Mouse (Mus musculus): ENCODE data around the gene Hdac9. TPM values are rescaled to one million over a fixed set of nuclear protein-coding genes. Genes with fewer than 3 reads are reported as not detected.
A peak's percentile ranks its signal among the peaks of the same experiment; 100 is the strongest.
"Not testable (repeated sequence)": the region's sequence is repeated elsewhere in the genome, so short reads cannot be mapped to it uniquely, and the experiment has no call there.

Gene Hdac9
- polyA plus RNA-seq, 1 experiment, result 0.63 TPM

DNA sequence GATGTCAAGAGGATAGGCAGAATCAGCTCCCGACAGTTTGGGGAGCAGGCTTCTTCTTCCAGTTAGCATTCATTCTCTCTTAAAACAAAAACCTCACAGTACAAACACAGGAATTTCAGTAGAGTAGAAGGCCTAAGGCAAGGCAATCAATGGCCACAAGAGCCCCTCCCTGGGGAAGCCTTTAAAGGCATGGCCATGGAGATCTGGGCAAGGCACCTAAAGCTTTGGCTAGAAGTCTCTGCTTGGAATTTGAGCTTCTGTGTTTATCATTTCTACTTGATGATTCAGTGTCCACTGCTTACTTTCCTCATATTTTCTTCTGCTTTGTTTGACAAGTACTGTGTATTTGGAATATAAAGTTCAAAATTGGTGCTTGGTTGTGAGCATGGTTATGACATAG lies 429.2 kb downstream of the Hdac9 start:
- Histone ChIP-seq H3K4me1 (ENCODE audit: control insufficient read depth, insufficient read depth, insufficient read length, low read length) (no peaks in the 10 kb centered on the region), H3K4me3 (ENCODE audit: insufficient read depth, low read depth, low read length) (no peak overlapping the region), H3K27ac (replicated peaks; ENCODE audit: low read depth, low read length) (no peak overlapping the region)

DNA sequence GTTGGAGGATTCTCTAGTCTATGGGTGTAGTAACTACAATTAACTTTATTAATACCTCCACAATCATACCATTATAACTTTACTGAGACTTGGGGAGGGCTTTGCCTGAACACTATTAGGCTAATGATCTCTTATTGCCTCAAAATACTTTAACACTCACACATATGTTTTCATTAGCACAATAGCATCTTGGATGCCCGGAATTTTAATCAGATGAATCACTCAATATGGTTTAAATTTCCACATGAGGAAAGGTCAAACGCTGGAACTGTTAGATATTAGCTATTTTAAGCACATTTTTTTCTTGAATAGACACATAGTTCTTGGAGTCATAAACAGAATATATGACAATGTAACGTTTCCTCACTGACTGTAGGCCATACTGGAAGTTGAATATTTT lies 429.9 kb downstream of the Hdac9 start:
- H3K27ac ChIP-seq (replicated peaks; ENCODE audit: low read depth, low read length), result no peak overlapping the region
- H3K4me3 ChIP-seq (ENCODE audit: insufficient read depth, low read depth, low read length), result no peak overlapping the region
- no peaks in the 10 kb centered on the region for H3K4me1 ChIP-seq (ENCODE audit: control insufficient read depth, insufficient read depth, insufficient read length, low read length)

DNA sequence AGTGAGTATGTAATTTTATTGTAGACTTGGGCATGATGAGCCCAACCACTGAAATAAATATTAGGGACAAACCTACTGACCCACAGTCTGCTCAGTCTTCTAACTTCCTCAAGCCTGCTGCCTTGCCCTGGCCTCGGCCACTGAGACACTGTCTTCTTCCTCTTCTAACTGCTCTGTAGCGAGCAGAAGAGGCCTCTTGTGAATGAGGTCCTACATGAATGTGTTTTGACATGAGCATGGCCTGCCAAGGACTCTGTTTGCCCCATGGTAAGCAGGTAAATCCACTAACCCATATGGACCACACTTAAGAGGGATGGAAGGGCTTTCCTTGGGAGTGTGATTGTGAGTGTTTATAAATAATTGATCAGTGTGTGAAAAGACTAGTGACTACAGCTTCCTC lies 430.9 kb downstream of the Hdac9 start:
- Histone ChIP-seq H3K4me1 (ENCODE audit: control insufficient read depth, insufficient read depth, insufficient read length, low read length) (no peaks in the 10 kb centered on the region), H3K27ac (replicated peaks; ENCODE audit: low read depth, low read length) (no peak overlapping the region), H3K4me3 (ENCODE audit: insufficient read depth, low read depth, low read length) (no peak overlapping the region)

DNA sequence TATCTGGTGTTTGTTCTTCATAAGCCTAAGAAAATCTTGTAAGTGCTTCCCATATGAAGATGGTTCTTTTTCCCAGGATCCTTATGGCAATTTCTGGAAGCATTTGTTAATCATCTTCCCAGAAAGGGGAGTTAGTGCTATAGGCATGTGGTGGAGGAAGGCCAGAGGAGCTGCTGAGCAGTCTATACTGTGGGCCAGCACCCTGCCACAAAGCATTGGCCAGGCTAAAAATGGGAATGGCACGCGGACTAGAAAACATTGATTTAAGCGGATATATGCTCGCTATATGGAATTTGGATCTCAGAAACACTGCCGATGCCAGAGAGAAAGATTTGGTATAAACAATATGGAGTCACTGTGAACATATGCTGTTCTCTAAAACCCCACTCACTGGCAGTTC lies 435.2 kb downstream of the Hdac9 start:
- no peaks in the 10 kb centered on the region for H3K4me1 ChIP-seq (ENCODE audit: control insufficient read depth, insufficient read depth, insufficient read length, low read length)
- H3K4me3 ChIP-seq (ENCODE audit: insufficient read depth, low read depth, low read length), result no peak overlapping the region
- no peak overlapping the region for H3K27ac ChIP-seq (replicated peaks; ENCODE audit: low read depth, low read length)

DNA sequence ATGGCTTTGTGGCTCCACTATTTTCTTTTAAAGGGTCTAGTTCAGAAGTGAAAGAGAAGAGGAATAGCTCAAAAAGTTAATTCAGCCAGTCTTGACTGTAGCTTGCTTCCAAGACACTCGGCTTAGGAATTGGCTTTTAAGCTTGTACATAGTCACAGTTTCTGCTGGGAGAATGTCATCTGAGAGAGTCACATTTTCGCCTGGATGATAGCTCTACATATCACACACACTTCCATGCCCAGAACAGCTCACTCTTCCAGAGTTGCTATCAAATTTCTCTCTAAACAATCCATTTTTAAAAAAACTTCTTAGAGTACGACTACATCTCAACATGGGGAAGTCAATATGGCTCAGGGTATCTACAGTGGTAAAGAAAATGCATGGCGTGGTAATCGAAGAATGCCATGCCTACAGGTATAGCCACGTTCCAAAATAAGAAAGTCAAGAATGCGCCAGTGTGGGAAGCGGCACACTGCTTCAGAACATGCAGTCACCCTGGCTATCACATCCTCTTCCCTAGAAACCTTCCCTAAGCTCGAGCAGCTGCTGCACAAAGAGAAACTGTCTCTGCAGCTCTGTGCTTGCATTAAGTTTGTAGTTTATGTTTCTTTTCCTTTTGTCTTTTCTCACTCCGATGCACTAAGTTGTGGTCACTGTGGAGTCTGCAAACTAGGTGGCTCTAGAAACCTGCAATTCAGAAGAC lies 443.8 kb downstream of the Hdac9 start:
- no peak overlapping the region for H3K4me3 ChIP-seq (ENCODE audit: insufficient read depth, low read depth, low read length)

DNA sequence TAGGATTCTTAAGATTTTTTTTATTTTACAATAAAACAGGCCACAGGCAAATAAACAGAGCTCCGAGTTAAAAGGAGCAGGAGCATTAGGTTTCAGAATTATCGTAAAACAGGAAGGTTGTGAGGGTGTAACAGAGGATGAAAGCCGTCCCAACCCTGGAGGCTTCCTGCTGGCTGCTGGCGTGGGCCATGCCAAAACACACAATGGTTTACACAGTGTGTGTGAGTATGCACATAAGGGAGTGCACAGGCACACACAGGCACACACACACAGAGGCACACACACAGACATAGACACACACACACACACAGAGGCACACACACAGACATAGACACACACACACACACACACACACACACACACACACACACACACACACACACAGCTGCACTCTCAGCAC lies 444.4 kb downstream of the Hdac9 start:
- H3K4me3 ChIP-seq (ENCODE audit: insufficient read depth, low read depth, low read length), result no peak overlapping the region
- H3K27ac ChIP-seq (replicated peaks; ENCODE audit: low read depth, low read length), result no peak overlapping the region
- H3K4me1 ChIP-seq (ENCODE audit: control insufficient read depth, insufficient read depth, insufficient read length, low read length), result no peaks in the 10 kb centered on the region

More for the DNA sequence above, 443.8 kb downstream of the Hdac9 start:
- Histone ChIP-seq H3K4me1 (ENCODE audit: control insufficient read depth, insufficient read depth, insufficient read length, low read length) (no peaks in the 10 kb centered on the region), H3K27ac (replicated peaks; ENCODE audit: low read depth, low read length) (no peak overlapping the region)

DNA sequence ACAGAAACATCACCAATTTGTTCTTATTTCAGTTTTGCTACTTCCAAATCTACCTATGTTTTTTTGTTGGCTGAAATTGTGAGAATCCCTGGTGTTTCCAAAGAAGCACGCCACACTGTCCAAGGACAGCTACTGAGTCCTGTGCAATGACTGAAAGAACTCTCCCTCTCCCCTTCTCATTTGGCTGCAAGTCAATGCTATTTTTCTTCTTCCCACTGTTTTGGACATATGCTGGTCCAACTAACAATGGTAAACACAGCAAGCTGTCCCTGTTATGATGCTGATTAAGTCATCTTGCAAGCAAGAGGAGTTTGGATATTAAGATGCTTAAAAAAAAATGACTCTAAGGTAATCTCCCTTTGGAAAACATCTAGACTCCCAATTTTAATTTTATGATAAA lies 455.2 kb downstream of the Hdac9 start:
- no peaks in the 10 kb centered on the region for H3K4me1 ChIP-seq (ENCODE audit: control insufficient read depth, insufficient read depth, insufficient read length, low read length)
- no peak overlapping the region for H3K27ac ChIP-seq (replicated peaks; ENCODE audit: low read depth, low read length)

DNA sequence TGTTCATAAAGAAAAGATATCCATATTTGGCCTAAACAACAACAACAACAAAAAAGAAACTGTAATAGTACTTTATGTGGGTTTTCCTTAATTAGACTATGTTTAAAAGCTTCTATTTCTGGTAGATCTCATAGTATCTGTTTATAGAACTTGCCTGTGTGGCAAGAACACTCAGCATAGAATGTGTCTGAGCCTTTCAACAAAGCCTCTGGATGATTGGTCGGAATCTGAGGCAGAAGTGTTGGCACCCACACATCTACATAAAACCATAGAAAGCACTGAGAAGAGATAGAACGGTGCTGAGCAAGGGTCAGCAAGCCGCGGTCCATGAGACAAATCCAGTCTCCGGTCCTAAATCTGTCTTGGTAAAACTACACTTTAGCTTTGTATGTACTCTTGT lies 464.3 kb downstream of the Hdac9 start:
- Histone ChIP-seq H3K4me3 (ENCODE audit: insufficient read depth, low read depth, low read length) (no peak overlapping the region), H3K27ac (replicated peaks; ENCODE audit: low read depth, low read length) (no peak overlapping the region), H3K4me1 (ENCODE audit: control insufficient read depth, insufficient read depth, insufficient read length, low read length) (no peaks in the 10 kb centered on the region)

More for the DNA sequence above, 455.2 kb downstream of the Hdac9 start:
- no peak overlapping the region for H3K4me3 ChIP-seq (ENCODE audit: insufficient read depth, low read depth, low read length)

DNA sequence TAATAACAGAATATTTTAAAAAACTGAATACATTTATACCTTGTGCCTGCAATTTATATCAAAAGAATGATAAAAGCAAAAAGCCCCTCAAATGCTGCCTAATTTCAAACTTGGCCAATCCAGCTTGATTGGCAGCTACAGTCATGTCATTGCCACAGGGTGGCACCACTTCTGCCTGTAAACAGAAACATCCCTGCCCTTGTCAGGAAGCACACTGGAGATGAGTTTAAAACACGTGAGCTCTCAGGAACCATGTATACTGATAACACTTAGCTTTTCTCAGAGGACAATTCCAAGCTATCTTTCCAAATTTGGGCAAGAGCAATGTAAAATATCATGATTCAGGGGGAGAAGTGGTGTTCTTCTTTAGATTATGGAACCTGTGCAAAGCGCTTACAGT lies 465.7 kb downstream of the Hdac9 start:
- Histone ChIP-seq H3K27ac (replicated peaks; ENCODE audit: low read depth, low read length) (no peak overlapping the region), H3K4me1 (ENCODE audit: control insufficient read depth, insufficient read depth, insufficient read length, low read length) (no peaks in the 10 kb centered on the region), H3K4me3 (ENCODE audit: insufficient read depth, low read depth, low read length) (no peak overlapping the region)

DNA sequence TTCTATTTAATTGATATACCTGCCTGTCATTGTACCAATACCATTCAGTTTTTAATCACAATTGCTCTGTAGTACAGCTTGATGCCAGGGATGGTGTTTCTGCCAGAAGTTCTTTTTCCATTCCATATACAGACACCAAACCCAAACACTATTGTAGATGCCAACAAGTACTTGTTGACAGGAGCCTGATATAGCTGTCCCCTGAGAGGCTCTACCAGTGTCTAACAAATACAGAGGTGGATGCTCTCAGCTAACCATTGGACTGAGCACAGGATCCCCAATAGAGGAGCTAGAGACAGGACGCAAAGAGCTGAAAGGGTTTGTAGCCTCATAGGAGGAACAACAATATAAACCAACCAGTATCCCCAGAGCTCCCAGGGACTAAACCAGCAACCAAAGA lies 472.2 kb downstream of the Hdac9 start:
- not testable (repeated sequence) for H3K4me3 ChIP-seq (ENCODE audit: insufficient read depth, low read depth, low read length); H3K27ac ChIP-seq (replicated peaks; ENCODE audit: low read depth, low read length)

DNA sequence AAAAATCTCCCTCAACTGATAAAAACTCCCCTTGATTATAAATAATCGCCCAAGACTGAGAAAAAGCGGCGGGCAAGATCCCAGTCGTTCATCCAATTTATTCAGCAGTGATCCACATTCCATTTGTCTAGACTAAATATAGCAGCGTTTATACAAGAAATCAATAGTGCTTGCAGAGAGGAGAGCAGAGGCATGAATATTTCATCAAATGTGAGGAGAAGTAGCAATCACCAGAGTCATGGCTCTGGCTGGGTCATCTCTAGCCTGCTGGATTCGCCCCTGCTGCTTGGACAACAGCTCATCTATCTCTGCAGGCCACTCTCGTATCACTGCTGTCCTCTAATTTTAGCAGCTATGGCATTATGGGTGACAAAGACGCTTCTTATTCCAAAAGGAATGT lies 476.0 kb downstream of the Hdac9 start:
- no peaks in the 10 kb centered on the region for H3K4me1 ChIP-seq (ENCODE audit: control insufficient read depth, insufficient read depth, insufficient read length, low read length)
- no peak overlapping the region for H3K4me3 ChIP-seq (ENCODE audit: insufficient read depth, low read depth, low read length)
- H3K27ac ChIP-seq (replicated peaks; ENCODE audit: low read depth, low read length), result no peak overlapping the region

More for the DNA sequence above, 472.2 kb downstream of the Hdac9 start:
- H3K4me1 ChIP-seq (ENCODE audit: control insufficient read depth, insufficient read depth, insufficient read length, low read length), result not testable (repeated sequence)

DNA sequence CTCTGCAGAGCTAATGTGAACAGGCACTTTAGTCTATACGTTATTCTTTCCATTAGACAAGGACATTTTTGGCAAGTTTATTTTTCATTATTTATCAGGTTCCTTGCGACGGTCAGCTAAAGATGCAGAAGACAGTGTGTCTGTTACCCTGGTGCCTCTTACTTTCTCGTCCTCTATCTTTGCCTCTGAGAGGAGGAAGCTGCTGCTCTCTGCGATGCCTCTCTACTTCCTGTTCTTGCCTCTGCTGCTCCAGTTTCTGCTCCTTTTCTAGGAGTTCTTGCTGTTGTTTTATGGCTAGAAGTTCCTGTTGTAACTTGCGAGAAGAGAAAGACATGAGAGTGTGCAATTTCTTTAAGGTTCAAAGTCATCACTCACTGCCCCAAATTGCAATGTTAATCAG lies 484.0 kb downstream of the Hdac9 start:
- Histone ChIP-seq H3K4me3 (ENCODE audit: insufficient read depth, low read depth, low read length) (no peak overlapping the region), H3K4me1 (ENCODE audit: control insufficient read depth, insufficient read depth, insufficient read length, low read length) (no peaks in the 10 kb centered on the region), H3K27ac (replicated peaks; ENCODE audit: low read depth, low read length) (no peak overlapping the region)

DNA sequence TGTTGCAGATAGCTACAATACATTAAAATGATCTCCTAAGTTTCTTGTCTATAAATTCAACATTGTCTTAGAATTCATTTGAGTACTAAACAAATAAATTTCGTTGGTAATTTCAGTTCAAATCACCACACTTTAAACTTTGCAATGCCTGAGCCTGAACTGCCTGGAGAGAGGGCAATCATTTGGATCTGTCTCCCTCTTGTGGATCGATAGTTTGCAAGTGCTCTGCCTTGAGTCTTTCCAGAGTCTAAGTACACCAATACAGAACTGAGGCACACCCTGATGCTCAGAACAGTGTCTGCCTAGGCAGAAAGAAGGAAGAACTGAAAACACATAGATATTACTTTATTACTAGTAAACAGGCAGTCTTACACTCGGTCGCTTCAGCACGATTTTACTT lies 484.4 kb downstream of the Hdac9 start:
- H3K4me1 ChIP-seq (ENCODE audit: control insufficient read depth, insufficient read depth, insufficient read length, low read length), result no peaks in the 10 kb centered on the region
- no peak overlapping the region for H3K4me3 ChIP-seq (ENCODE audit: insufficient read depth, low read depth, low read length)
- no peak overlapping the region for H3K27ac ChIP-seq (replicated peaks; ENCODE audit: low read depth, low read length)

DNA sequence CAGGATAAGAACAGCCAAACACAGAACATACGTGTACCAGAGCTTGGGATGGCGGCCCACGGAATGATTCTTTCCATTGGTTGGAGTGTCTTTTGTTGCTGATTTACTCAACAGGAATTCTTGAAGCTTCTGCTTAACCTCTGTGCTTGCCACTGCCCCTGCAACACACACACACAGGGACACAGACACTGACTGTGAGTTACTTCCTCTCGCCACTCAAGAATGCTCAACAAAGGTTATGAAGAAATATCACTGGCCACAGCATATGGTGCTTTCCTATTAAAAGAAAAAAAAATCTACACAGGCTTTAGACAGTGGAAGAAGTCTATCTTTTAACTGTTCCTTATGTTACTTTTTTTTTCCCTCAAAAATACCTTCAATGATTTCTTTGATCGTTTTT lies 485.1 kb downstream of the Hdac9 start:
- Histone ChIP-seq H3K4me3 (ENCODE audit: insufficient read depth, low read depth, low read length) (no peak overlapping the region), H3K27ac (replicated peaks; ENCODE audit: low read depth, low read length) (peak overlapping the region; percentile 24; the same call in 1 of the 2 replicates), H3K4me1 (ENCODE audit: control insufficient read depth, insufficient read depth, insufficient read length, low read length) (no peaks in the 10 kb centered on the region)

DNA sequence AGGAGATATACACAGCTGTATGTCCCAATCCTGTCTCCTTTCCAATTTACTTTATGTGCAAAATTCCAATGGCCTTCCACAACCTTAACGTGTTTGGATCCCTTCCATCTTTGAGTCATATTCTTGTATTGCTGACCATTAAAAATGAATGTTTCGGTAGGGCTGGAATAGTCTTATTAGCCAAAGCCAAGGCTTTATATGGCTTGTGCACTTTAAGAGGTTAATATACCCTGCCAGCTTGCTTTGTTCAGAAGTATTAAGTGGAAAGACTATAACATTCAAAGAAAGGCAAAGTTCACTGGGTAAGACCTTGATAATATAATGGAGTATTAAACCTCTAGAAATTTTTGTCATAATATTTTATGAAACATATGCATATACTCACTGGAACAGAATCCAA lies 491.4 kb downstream of the Hdac9 start:
- Histone ChIP-seq H3K27ac (replicated peaks; ENCODE audit: low read depth, low read length) (no peak overlapping the region), H3K4me1 (ENCODE audit: control insufficient read depth, insufficient read depth, insufficient read length, low read length) (no peaks in the 10 kb centered on the region), H3K4me3 (ENCODE audit: insufficient read depth, low read depth, low read length) (no peak overlapping the region)

DNA sequence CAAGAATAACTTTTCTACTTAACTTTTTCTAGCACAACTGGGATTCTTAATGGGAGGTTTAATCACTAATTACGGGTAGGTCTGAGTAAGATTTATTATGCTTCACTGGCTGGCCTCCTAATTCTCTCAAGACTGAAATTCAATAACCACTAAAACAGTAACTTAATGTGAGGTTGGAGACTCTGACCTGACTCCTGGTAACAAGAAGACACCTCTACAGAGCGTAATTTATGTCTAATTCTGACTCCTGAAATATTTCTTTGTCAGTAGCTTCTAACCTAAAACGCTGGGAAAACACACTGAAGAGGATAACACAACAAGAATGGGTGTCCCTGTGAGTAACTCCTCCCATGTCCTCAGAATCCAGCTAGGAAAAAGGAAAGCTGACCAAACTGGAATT lies 508.8 kb downstream of the Hdac9 start:
- H3K4me3 ChIP-seq (ENCODE audit: insufficient read depth, low read depth, low read length), result no peak overlapping the region
- H3K4me1 ChIP-seq (ENCODE audit: control insufficient read depth, insufficient read depth, insufficient read length, low read length), result no peaks in the 10 kb centered on the region
- H3K27ac ChIP-seq (replicated peaks; ENCODE audit: low read depth, low read length), result no peak overlapping the region
